Mouse (Mus musculus) lung, postnatal 0 days (tissue): ENCODE measurements around the gene Atp6v0a4.

Experiments
- CTCF ChIP-seq: IDR thresholded peaks from 2 replicates; pipeline ENCODE4 v1.5.1; 2016; ENCODE audit warnings: antibody characterized with exemption, mild to moderate bottlenecking
- EP300 ChIP-seq: IDR thresholded peaks from 2 replicates; pipeline ENCODE4 v1.6.1; 2016; ENCODE audit warnings: antibody characterized with exemption, mild to moderate bottlenecking, control low read depth

- TF ChIP-seq CTCF (no peak), EP300 (no peak)
Observed at GRCm38 (mm10) chr6:38087242-38088026, 37.0 kb downstream of the Atp6v0a4 start.
